Mouse (Mus musculus) hindbrain, embryonic 12.5 days (tissue): Measurements from ENCODE around the gene Nabp2. TPM values are rescaled to one million over a fixed set of nuclear protein-coding genes. Genes with fewer than 3 reads are reported as not detected.

ENCODE experiments used
- ATAC-seq: fragments of 200-750 bp; cut with Nextera tagmentation; 2 replicates; pipeline ENCODE4 v1.8.0; 2017; ENCODE audit warnings: moderate TSS enrichment; ENCODE audit not compliant: low FRiP score
- H3K27ac ChIP-seq: fragments of 300-500 bp; sonication (generic); 2 replicates; pipeline ENCODE4 v1.5.1; 2016; ENCODE audit warnings: mild to moderate bottlenecking
- H3K27me3 ChIP-seq: fragments of 300-500 bp; sonication (generic); 2 replicates; pipeline ENCODE4 v1.6.1; 2016; ENCODE audit warnings: mild to moderate bottlenecking
- H3K36me3 ChIP-seq: fragments of 300-500 bp; sonication (generic); 2 replicates; pipeline ENCODE4 v1.6.1; 2016; ENCODE audit warnings: mild to moderate bottlenecking
- H3K4me1 ChIP-seq: fragments of 300-500 bp; sonication (generic); 2 replicates; pipeline ENCODE4 v1.6.1; 2016
- H3K4me2 ChIP-seq: fragments of 300-500 bp; sonication (generic); replicated peaks from 2 replicates; pipeline ENCODE4 v1.6.1; 2016; ENCODE audit warnings: mild to moderate bottlenecking
- H3K4me3 ChIP-seq: fragments of 300-500 bp; sonication (generic); 2 replicates; pipeline ENCODE4 v1.5.1; 2016; ENCODE audit warnings: mild to moderate bottlenecking
- H3K9ac ChIP-seq: fragments of 300-500 bp; sonication (generic); 2 replicates; pipeline ENCODE4 v1.6.1; 2016; ENCODE audit warnings: mild to moderate bottlenecking, moderate library complexity
- H3K9me3 ChIP-seq: fragments of 300-500 bp; sonication (generic); replicated peaks from 2 replicates; pipeline ENCODE4 v1.6.1; 2016; ENCODE audit warnings: mild to moderate bottlenecking
- WGBS: fragments of 180-500 bp; shearing (Covaris S2); methylation state at CpG from one replicate; pipeline ENCODE4 v1.1.7; 2016; 5-methylcytosine and 5-hydroxymethylcytosine counted together
- polyA plus RNA-seq: library from polyadenylated mRNA; unstranded; fragments of >200 nt; fragmentation: Nextera tagmentation; extraction: Ambion mirVana; gene quantifications from 2 replicates; pipeline ENCODE4 v1.2.1, GENCODE M21; 2016

Gene Nabp2
- polyA plus RNA-seq, 1 experiment from 2014 or later, result 102 TPM

- H3K9me3 ChIP-seq, result no peaks in the 10 kb centered on the region
- no peak overlapping the region for H3K9ac ChIP-seq
- no peak overlapping the region for H3K4me3 ChIP-seq
- H3K27ac ChIP-seq, result no peak overlapping the region
- no peak for ATAC-seq
- H3K36me3 ChIP-seq, result peaks cover 68% of the 10 kb centered on the region
- H3K4me1 ChIP-seq, result no peaks in the 10 kb centered on the region
- no peak overlapping the region for H3K4me2 ChIP-seq
- WGBS, result 69% methylated on average over 7 of the region's 7 CpGs
- H3K27me3 ChIP-seq, result no peaks in the 10 kb centered on the region
Measured at GRCm38 (mm10) chr10:128424604-128425003, 13.3 kb upstream of the Nabp2 start.

GRCm38 (mm10) chr10:128422426-128422825 lies 11.1 kb upstream of the Nabp2 start:
- Histone ChIP-seq H3K4me3 (no peak overlapping the region), H3K9ac (no peak overlapping the region), H3K27me3 (no peaks in the 10 kb centered on the region), H3K4me2 (no peak overlapping the region), H3K4me1 (no peaks in the 10 kb centered on the region), H3K27ac (no peak overlapping the region), H3K9me3 (no peaks in the 10 kb centered on the region), H3K36me3 (peaks cover 71% of the 10 kb centered on the region)
- no peak for ATAC-seq
- 93% methylated on average over 5 of the region's 5 CpGs for WGBS

- peaks cover 52% of the 10 kb centered on the region for H3K36me3 ChIP-seq
- no peaks in the 10 kb centered on the region for H3K9me3 ChIP-seq
- H3K4me2 ChIP-seq, result no peak overlapping the region
- no peak overlapping the region for H3K27ac ChIP-seq
- no peak overlapping the region for H3K9ac ChIP-seq
- H3K4me1 ChIP-seq, result peaks cover 32% of the 10 kb centered on the region
- 92% methylated on average over 5 of the region's 5 CpGs for WGBS
- no peak for ATAC-seq
- H3K4me3 ChIP-seq, result no peak overlapping the region
- H3K27me3 ChIP-seq, result no peaks in the 10 kb centered on the region
Measured at GRCm38 (mm10) chr10:128414848-128415247, 3.6 kb upstream of the Nabp2 start.

GRCm38 (mm10) chr10:128413076-128413475 lies 1.8 kb upstream of the Nabp2 start:
- no peak for ATAC-seq
- H3K4me1 ChIP-seq, result peaks cover 41% of the 10 kb centered on the region
- no peak overlapping the region for H3K27ac ChIP-seq
- WGBS, result 77% methylated on average over 1 of the region's 1 CpGs
- H3K27me3 ChIP-seq, result no peaks in the 10 kb centered on the region
- H3K4me2 ChIP-seq, result peak overlapping the region; percentile 95
- peaks cover 37% of the 10 kb centered on the region for H3K36me3 ChIP-seq
- H3K9me3 ChIP-seq, result no peaks in the 10 kb centered on the region
- H3K4me3 ChIP-seq, result peak overlapping the region; percentile 87; the same call in 1 of the 2 replicates
- peak overlapping the region; percentile 91; the same call in 1 of the 2 replicates for H3K9ac ChIP-seq

GRCm38 (mm10) chr10:128412558-128412957 lies 1.3 kb upstream of the Nabp2 start:
- Histone ChIP-seq H3K36me3 (peaks cover 38% of the 10 kb centered on the region), H3K27ac (0 out of 2 replicates have a peak overlapping the region, but pooled peaks have one; percentile 96), H3K4me3 (peak overlapping the region; percentile 87), H3K4me1 (peaks cover 44% of the 10 kb centered on the region), H3K9me3 (no peaks in the 10 kb centered on the region), H3K27me3 (no peaks in the 10 kb centered on the region), H3K9ac (peak overlapping the region; percentile 91), H3K4me2 (peak overlapping the region; percentile 95)
- no peak for ATAC-seq
- 65% methylated on average over 1 of the region's 1 CpGs for WGBS

GRCm38 (mm10) chr10:128412055-128412381 lies 726 bp upstream of the Nabp2 start:
- Histone ChIP-seq H3K4me3 (peak overlapping the region; percentile 87), H3K9me3 (no peaks in the 10 kb centered on the region), H3K4me2 (peak overlapping the region; percentile 95), H3K27ac (peak overlapping the region; percentile 96), H3K9ac (peak overlapping the region; percentile 91), H3K36me3 (peaks cover 33% of the 10 kb centered on the region), H3K4me1 (peaks cover 44% of the 10 kb centered on the region), H3K27me3 (no peaks in the 10 kb centered on the region)
- 2% methylated on average over 14 of the region's 14 CpGs for WGBS
- ATAC-seq, result no peak

GRCm38 (mm10) chr10:128410560-128410845 lies 789 bp downstream of the Nabp2 start:
- H3K9me3 ChIP-seq, result no peaks in the 10 kb centered on the region
- H3K27ac ChIP-seq, result peak overlapping the region; percentile 96
- peak overlapping the region; percentile 95 for H3K4me2 ChIP-seq
- peaks cover 44% of the 10 kb centered on the region for H3K4me1 ChIP-seq
- ATAC-seq, result no peak
- H3K4me3 ChIP-seq, result peak overlapping the region; percentile 87
- H3K9ac ChIP-seq, result 0 out of 2 replicates have a peak overlapping the region, but pooled peaks have one; percentile 91
- H3K27me3 ChIP-seq, result no peaks in the 10 kb centered on the region
- H3K36me3 ChIP-seq, result peaks cover 31% of the 10 kb centered on the region
- WGBS, result 26% methylated on average over 4 of the region's 4 CpGs

GRCm38 (mm10) chr10:128409692-128410559 lies 1.4 kb downstream of the Nabp2 start:
- peak; percentile 88 for ATAC-seq
- Histone ChIP-seq H3K36me3 (peaks cover 31% of the 10 kb centered on the region), H3K27me3 (no peaks in the 10 kb centered on the region), H3K4me1 (peaks cover 44% of the 10 kb centered on the region), H3K4me3 (peak overlapping the region; percentile 87), H3K9ac (peak overlapping the region; percentile 84), H3K9me3 (no peaks in the 10 kb centered on the region), H3K4me2 (peak overlapping the region; percentile 95), H3K27ac (peak overlapping the region; percentile 96)
- WGBS, result 6% methylated on average over 36 of the region's 36 CpGs

GRCm38 (mm10) chr10:128408591-128409535 lies 2.4 kb downstream of the Nabp2 start:
- peaks cover 39% of the 10 kb centered on the region for H3K4me1 ChIP-seq
- H3K9me3 ChIP-seq, result no peaks in the 10 kb centered on the region
- H3K4me3 ChIP-seq, result peak overlapping the region; percentile 62
- 19% methylated on average over 35 of the region's 35 CpGs for WGBS
- peaks cover 22% of the 10 kb centered on the region for H3K36me3 ChIP-seq
- H3K27ac ChIP-seq, result peak overlapping the region; percentile 77
- no peaks in the 10 kb centered on the region for H3K27me3 ChIP-seq
- H3K9ac ChIP-seq, result peak overlapping the region; percentile 84
- H3K4me2 ChIP-seq, result peak overlapping the region; percentile 74
- ATAC-seq, result peak; percentile 8; the same call in 1 of the 2 replicates

- H3K27me3 ChIP-seq, result no peaks in the 10 kb centered on the region
- peaks cover 16% of the 10 kb centered on the region for H3K4me1 ChIP-seq
- WGBS, result 86% methylated on average over 7 of the region's 7 CpGs
- no peak overlapping the region for H3K4me2 ChIP-seq
- no peak overlapping the region for H3K4me3 ChIP-seq
- ATAC-seq, result no peak
- H3K9ac ChIP-seq, result no peak overlapping the region
- no peaks in the 10 kb centered on the region for H3K9me3 ChIP-seq
- no peak overlapping the region for H3K27ac ChIP-seq
- H3K36me3 ChIP-seq, result peaks cover 22% of the 10 kb centered on the region
Measured at GRCm38 (mm10) chr10:128403931-128404330, 7.4 kb downstream of the Nabp2 start.

GRCm38 (mm10) chr10:128401638-128402037 lies 9.7 kb downstream of the Nabp2 start:
- Histone ChIP-seq H3K4me1 (peaks cover 16% of the 10 kb centered on the region; the same call in 1 of the 2 replicates), H3K4me2 (no peak overlapping the region), H3K9me3 (no peaks in the 10 kb centered on the region), H3K36me3 (peaks cover 22% of the 10 kb centered on the region), H3K27ac (no peak overlapping the region), H3K4me3 (no peak overlapping the region), H3K27me3 (no peaks in the 10 kb centered on the region), H3K9ac (no peak overlapping the region)
- WGBS, result 79% methylated on average over 9 of the region's 9 CpGs
- ATAC-seq, result no peak

- 15% methylated on average over 2 of the region's 2 CpGs for WGBS
- H3K9ac ChIP-seq, result 0 out of 2 replicates have a peak within 1 kb of the TSS, but pooled peaks have one; percentile 8
- peaks cover 21% of the 10 kb centered on the region for H3K36me3 ChIP-seq
- H3K4me3 ChIP-seq, result no peak within 1 kb of the TSS
- H3K27me3 ChIP-seq, result no peaks in the 10 kb centered on the region
- peaks cover 16% of the 10 kb centered on the region; the same call in 1 of the 2 replicates for H3K4me1 ChIP-seq
- no peaks in the 10 kb centered on the region for H3K9me3 ChIP-seq
- H3K4me2 ChIP-seq, result no peak within 1 kb of the TSS
- no peak within 1 kb of the TSS for H3K27ac ChIP-seq
- no peak for ATAC-seq
Measured at GRCm38 (mm10) chr10:128401056-128401455, 10.2 kb downstream of the Nabp2 start, which contains the start of gene Slc39a5. Gene Slc39a5, minus strand, starts transcription at chr10:128401229.
